Mouse (Mus musculus) olfactory bulb, adult 2 months (tissue): ENCODE measurements around the gene H2afj.

Experiments used
- CTCF ChIP-seq: fragments of 200-500 bp; IDR thresholded peaks from 2 replicates; pipeline ENCODE4 v1.5.1; 2012; ENCODE audit warnings: low read depth, mild to moderate bottlenecking, low read length, moderate library complexity; ENCODE audit not compliant: insufficient read depth
- POLR2A ChIP-seq: fragments of 200-500 bp; IDR thresholded peaks from 2 replicates; pipeline ENCODE4 v1.6.1; 2012; ENCODE audit warnings: mild to moderate bottlenecking, low read depth, low read length, moderate library complexity; ENCODE audit not compliant: insufficient read depth

- TF ChIP-seq CTCF = peak; percentile 35; the same call in 1 of the 2 replicates
- TF ChIP-seq POLR2A = no peak
These were observed 39.7 kb downstream of the H2afj start for GRCm38 (mm10) chr6:136847790-136848189.
